Mouse (Mus musculus) frontal cortex, postnatal 25 days (tissue): ENCODE measurements around the gene Tmem238.
"Not testable (repeated sequence)": the region's sequence is repeated elsewhere in the genome, so short reads cannot be mapped to it uniquely, and the experiment has no call there.

ENCODE experiments used
- DNase-seq, 2 experiments: peaks; one replicate each; pipeline ENCODE4 v3.0.0; 2022; ENCODE audit warnings: low spot score in 2 of 2

The Tmem238 gene

DNA sequence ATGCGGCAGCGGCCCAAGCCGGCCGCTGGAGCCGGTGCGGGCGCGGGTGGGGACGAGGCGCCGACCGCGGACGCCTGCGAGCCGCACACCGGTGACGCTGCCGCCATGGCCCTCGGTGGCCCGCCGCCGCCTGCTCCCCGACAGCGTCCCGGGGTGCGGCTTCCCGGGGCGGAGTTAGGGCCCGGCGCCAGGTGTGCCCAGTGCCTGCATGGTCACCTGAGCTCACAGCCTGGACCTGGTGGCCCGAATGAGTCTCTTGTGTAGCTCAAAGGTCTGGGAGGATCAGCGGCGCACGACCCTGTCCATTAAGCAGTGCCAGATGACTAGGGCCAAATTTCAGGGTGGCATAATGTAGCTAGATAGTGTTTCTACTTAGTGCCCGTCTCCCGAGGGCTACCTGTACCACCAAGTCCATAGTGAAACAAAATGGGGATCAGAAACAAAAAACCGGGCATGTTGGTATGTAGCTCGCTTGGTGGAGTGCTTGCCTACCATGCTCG is at the start of gene Tmem238:
Tmem238 (minus strand) TSS at position 221 of the 500 bp plus-strand sequence.
- no peak for DNase-seq

DNA sequence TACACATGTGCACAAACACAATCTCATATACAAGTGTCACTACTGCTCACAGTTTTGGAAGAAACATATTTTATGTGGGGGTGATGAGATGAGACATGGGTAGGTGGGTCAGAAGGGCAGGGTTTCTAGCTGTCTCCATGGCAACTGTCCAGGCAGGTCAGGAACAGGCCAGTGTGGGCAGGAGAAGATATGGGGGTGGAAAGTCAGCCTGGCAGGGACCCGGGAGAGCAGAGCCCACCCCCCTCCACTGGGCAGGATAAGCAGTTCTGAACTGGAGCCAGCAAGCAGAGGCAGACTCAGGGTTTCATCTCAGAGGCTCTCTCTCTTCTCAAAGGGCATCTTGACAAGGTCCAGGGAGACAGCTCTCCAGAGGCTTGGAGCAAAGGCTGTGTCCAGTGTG is 48.2 kb upstream of the Tmem238 start:
- no peak for DNase-seq

DNA sequence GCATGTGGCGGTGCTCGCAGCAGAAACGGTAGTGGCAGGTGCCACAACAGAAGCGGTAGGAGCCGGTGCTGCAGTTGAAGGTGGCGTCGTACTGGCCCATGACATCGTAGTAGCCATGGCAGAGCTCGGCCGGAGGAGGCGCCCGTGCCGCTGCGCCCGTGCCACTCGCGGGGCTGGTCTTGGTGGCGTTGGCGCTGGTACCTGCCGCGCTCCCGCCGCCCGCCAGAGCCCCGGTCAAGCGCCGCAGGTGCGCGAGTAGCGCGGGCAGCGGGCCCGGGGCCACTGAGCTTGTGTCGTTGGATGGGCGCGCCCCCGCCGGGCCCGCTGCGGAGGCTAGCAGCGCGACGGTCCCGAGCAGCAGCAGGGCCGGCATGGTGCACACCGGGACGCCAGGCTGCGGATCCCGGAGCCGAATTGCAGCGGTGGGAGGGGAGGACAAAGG is 46.9 kb upstream of the Tmem238 start:
- peak in 1 of 2 experiments; percentile 14 for DNase-seq

DNA sequence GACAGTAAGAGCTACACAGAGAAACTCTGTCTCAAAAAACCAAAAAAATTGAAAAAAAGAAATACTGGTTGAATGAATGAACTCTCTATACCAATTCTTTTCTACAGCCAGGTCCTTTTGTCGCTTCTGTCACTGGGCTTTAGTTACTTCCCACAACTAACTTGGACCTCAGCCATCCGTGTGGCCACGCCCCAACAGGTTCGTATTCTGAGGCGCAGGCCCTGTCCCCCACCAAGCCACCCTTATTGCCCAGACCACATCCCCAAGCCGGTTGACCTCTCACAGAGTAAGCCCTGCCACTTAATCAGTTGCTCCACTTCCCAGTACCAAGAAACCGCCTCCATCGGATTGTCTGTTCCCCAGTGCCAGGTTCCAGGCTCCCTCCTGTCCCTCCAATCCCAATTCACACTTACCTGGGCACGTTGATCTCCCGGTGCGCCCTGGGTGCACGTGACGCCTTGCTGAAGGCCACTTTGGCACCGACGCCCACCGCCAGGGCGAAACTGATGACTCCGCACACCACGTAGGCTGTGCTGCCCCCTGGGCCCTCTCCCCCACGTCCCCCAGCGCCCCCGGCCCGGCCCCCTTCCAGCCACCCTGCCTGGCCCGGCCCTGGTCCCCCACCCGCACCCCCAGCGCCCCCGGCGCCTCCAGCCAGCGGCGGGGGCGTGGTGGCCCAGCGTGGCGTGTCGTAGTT is 46.3 kb upstream of the Tmem238 start:
- no peak for DNase-seq

DNA sequence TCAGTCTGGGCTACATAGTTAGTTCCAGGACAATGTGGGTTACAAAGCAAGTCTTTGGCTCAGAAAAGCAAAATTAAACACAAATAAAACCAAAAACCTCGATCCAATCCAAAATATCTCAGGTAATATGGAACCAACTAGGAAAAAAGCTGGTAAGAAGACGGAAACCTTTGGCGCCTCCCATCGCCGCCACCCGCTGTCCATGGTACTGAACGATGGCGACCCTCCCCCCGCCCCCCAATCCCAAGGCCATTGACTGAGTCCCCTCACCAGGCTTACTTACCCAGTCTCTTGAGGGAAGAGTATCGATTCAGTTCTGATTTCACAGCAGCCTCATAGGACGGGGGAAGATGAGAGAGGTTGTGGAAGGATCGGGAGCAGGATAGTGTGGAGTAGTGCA is 41.0 kb upstream of the Tmem238 start:
- DNase-seq = no peak

DNA sequence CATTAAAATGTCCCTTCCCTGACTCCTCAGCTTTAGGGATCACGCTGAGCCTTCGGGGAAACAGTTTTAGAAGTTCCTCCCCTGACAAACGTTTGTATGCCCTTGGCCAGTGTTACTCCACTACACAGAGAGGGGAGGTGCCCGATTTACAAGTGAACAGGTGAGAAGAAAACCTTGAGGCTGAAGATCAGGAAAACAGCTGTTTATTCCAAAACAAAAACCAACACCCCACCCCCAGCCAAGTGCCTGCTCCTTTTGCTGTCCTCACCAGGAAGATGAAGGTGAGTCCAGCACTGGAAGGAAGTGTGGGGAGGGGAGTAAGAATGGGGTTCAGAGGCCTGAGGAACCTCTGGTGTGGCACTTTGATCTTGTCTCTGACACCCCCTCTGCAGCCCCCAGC is 35.9 kb upstream of the Tmem238 start:
- no peak for DNase-seq

DNA sequence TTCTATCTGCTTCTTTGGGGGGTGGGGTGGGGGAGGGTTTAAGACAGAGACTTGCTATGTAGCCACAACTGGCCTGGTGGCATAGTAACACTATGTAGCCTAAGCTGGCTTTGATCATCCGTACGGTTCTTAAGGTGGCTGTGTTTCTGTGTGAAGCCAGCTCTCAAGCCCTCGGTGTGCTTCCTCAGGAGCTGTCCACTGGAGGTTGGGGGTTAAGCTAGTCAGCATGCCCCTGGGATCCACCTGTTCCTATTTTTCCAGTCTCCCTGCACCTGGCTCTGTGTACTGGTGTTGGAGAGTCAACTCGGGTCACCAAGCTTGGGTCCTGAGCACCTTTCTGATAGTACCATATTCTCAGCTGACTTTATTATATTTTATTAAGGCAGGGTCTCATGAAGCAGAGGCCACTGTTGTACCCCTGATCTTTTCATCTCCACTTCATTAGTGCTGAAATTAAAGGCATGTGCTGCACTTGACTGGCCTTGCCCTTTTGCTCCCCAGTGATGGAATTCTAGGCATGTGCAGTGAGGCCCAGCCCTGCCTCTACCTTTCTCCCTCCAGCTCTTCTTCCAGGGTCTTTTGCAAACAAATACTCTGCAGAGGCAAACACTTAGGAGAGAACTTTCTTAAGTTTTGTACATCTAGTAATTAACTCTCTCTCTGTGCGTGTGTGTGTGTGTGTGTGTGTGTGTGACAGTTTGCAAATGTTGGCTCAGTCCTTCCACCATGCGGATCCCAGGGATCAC is 32.9 kb upstream of the Tmem238 start:
- DNase-seq = no peak

DNA sequence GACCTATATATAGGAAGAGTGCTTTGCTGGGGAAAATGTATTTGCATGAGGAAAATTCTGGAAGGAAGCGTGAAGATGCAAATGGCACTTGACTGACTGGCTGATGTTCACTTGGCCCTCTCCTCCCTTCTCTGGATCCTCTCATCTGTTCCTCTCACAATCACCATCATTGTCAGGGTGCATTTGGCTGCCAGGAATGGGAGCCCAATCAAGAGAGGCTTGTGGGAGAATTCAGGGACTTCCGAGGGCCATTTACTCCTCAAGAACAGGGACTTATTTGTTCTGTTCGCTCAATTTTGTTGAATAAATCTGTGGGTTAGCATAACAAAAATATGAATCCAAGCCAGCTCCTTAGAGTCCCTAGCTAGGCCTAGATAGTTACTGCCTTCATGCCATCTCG is 32.2 kb upstream of the Tmem238 start:
- DNase-seq = no peak

DNA sequence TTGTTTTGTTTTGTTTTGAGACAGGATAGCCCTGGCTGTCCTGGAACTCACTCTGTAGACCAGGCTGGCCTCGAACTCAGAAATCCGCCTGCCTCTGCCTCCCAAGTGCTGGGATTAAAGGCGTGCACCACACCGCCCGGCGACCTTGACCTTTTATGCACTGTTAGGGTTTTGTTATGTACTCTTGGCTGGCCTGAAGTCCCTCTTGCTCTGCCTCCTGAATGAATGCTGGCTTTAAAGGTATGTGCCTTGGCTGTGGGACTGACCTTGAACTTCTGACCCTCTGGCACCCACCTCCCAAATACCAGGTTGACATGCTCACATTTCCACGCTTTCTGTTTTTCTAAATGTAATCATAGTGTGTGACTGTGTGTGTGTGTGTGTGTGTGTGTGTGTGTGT is 31.5 kb upstream of the Tmem238 start:
- DNase-seq = not testable (repeated sequence)

DNA sequence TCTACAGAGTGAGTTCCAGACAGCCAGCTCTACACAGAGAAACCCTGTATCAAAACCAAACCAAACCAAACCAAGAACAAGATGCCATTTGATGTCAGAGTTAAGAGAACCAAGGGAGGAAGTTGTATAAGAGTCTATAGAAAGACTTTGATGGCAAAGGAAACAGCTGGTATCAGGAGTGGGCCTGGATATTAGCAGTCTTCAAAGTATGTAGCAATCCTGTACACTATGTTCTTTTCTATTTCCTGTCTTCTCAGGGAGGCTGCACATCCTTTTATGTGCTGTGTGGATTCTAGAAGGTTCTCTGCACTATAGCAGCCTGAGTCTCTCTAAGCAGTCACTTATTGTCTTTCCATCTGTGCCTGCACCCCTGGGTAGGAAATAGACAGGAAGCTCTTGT is 27.1 kb upstream of the Tmem238 start:
- DNase-seq = no peak

DNA sequence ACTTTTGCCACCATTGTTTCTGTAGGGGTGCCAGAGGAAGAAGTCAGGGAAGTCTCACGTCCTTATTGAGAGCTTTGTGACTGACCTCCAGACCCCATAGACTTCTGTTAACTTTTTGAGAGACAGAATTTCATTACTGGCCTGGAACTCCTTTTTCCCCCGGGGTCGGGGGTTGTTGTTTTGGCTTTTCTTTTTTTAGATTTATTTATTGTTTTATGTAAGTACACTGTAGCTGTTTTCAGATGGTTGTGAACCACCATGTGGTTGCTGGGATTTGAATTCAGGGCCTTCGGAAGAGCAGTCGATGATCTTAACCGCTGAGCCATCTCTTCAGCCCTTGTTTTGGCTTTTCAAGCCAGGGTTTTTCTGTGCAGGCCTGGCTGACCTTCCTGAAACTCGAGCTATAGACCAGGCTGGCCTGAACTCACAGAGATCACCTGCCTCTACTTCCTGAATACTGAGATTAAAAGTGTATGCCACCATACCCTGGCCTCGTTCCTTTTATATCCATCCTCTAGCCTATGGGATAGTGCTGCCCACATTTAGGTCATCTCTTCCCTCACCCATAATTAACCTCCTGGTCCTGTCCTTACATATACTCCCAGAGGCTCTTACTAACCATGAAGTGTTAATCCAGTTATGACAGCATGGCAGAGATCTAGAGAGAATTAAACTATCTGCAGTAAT is 23.8 kb upstream of the Tmem238 start:
- no peak for DNase-seq

DNA sequence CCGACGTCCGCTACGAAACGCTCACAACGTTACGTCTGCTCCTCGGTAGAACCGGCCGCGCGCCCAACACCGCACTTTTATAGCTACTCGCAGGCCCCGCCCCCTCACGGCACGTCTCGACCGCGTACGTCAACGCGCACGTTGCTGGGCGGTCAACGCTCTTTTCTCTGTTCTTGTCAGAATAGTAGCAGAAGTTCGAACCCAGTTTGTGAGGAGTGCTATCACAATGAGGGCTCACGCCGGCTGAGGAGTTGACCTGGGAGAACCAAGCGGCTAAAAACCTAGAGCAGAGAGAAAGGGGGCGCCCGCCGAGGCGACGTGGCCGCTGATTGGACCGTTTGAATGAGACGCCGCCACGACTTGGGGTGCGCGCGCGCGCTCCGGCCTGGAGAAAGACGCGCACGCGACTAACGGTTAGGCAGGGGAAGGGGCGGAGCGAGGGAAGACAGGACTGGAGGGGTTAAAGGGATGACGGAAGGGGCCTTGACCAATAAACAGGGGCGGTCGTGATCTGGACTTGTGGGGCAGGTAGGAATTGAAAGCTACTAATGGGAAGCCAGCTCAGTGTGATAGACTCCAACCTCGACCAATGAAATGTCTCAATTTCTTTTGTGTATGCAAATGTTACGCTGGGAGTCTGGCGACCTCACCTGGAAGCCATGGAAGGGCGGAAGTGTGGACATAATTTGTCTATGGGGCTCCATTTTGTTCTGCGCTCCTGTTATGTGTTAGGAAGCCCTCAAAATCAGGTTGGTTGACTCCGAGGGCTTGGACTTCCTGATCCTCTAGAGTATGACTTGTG is 23.0 kb upstream of the Tmem238 start, which contains the start of gene Ube2s:
Ube2s (minus strand) TSS at position 288 of the 802 bp plus-strand sequence.
- DNase-seq = peak; percentile 95 to 96

DNA sequence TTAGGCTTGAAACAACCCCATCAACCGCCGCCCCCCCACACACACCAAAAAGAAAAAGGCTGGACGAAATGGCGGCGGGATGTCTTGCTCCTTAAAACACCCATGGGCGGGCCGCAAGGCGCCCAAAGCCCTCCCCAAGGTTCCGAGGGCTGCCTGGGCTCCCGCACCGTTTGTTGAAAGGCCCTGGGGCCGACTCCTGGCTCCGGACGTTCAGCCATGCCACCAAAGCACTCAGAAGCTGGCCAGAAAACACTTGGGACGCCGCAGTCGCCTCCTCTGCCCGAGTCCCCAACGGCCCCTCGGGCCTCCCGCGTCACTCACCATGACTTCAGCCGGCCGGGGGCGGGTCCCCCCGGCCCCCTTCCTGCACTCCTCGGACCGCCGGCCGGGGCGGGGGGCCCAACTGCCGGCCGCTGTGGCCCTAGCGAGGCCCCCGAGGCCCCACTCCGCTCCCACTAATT is 22.4 kb upstream of the Tmem238 start:
- no peak for DNase-seq

DNA sequence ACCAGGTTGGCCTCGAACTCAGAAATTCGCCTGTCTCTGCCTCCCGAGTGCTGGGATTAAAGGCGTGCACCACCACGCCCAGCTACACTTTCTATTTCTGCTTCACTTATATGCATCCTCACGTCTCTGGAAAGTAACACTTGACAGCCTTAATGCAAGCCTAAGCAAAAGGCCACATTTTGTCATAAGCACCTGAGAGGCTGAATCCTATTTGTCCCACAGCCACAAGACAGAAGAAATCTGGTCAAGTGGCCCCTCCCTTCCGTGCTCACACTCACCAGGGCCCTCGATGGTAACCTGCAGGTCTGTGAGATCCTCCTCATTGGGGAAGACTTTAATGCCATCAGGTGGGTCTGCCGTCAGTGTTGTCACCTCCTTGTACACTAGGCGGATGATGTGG is 21.7 kb upstream of the Tmem238 start:
- DNase-seq = not testable (repeated sequence)

DNA sequence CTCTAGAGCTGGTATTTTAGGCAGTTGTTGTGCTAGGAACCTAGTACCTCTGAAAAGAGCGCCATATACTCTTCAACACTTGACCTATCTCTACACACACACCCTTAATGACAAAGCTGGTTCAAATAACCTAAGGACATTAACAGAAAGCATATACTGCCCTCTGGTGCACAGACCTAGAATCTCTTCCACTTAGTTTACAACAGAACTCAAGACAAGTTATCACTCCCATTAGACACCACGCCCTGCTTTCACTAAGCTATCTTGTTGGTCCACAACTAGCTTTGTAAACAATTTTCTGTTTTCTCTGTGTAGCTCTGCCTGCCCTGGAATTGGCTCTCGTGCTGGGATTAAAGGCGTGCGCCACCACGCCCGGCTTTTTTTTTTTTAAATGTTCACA is 17.3 kb upstream of the Tmem238 start:
- DNase-seq = no peak

DNA sequence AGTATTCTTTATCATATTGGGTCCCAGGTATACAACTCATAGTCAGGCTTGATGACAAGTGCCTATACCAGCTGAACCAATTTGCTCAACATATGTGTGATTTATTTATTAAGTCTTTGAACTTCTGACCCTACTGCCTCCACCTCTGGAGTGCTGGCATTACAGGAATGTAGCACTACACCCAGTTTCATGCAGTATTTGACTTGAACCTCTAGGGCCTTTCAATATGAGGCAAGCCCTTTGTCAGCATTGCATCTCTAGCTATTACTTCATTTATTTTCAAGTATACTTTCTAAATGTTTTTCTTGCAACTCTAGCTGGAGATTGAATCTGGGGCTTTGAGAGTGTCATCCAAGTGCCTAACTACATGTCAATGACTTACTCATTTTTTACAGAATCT is 12.8 kb upstream of the Tmem238 start:
- no peak for DNase-seq

DNA sequence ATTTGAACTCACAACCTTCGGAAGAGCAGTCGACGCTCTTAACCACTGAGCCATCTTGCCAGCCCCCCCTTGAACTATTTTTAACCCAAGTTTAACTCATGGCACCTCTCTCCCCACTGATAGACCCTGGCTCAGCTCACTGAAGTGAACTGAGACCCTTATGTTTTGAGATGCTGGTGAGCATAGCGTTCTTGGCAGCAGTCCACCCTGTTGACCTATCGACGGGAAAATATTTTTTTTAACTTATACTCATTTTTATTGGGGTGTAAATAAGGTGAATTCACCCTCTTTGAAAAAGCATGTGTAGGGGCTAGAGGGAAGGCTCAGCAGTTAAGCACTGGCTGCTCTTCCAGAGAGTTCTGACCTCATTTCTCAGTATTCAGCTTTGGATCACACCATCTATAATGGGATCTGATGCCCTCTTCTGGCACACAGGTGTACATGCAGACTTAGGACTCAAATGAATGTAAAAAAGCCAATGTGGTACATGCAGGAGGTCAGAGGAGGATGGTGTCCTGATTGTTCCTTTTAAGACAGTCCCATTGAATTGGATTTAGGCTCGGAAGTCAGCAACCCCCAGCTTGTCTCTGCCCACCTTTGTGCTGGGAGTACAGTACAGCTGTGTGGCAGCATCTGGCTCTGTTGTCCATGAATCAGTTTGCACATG is 6.4 kb upstream of the Tmem238 start:
- no peak for DNase-seq

DNA sequence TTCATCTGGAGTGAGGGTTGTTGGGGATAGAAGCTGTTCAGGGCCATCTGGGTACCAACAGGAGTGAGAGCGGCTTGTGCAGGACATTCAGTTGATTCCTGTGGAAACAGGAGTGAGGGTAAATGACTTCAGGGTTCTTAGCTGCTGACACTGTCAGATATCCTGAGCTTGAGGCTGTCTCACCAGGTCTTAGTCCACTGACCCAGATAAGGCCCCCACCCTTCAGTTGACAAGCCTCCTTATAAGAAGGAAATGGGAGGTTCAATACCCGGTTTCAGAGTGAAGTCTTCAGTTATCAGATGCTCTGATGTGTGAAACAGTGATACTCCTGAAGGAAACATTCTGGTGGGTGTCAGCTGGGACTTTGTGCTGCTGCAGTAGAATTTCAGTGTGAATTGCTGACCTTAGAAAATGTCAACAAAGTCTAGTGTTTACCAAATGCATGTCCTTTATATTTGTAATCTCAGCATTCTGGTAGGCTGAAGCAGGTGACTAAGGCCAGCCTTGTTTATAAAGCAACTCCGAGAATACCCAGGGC is 5.2 kb upstream of the Tmem238 start:
- DNase-seq = no peak

DNA sequence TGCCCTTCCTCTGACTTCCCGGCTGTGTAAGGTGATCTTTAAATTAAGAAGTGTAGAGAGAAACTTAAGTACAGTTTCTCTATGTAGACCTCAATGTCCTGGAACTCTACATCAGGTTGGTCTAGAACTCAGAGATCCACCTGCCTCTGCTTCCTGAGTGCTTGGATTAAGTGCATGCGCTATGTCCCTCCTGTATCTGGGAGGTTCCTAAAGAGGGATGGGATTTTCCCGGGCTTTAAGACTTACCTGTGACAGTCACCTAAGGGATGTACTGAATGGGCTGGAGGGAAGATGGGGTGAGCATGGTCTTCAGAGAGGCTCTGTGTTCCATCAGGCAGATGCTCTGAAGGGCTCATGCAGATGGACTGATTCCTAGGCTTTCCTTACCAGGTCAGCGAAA is 4.2 kb upstream of the Tmem238 start:
- no peak for DNase-seq

DNA sequence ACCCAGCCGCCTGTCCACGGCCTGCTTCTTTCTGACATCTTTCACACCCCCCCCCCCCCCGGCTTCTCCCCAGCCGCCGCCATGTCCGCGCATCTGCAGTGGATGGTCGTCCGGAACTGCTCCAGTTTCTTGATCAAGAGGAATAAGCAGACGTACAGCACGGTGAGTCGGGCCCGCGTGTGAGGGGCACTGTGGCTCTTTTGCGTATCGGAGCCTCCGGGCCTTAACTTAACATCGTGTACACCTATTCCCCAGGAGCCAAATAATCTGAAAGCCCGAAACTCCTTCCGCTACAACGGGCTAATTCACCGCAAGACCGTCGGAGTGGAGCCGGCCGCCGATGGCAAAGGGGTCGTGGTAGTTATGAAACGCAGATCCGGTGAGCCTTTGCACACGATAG is 3.8 kb upstream of the Tmem238 start:
- DNase-seq = not testable (repeated sequence)
